Mouse (Mus musculus) forebrain, embryonic 11.5 days (tissue): Measurements from ENCODE around the gene Sohlh1. TPM values are rescaled to one million over a fixed set of nuclear protein-coding genes. Genes with fewer than 3 reads are reported as not detected.

ENCODE experiments used
- ATAC-seq: fragments of 200-750 bp; cut with Nextera tagmentation; replicated peaks from 2 replicates; pipeline ENCODE4 v1.8.0; 2017; ENCODE audit warnings: moderate TSS enrichment; ENCODE audit not compliant: low FRiP score
- DNase-seq: peaks from one replicate; pipeline ENCODE4 v3.0.0-alpha.2; 2017; ENCODE audit warnings: low spot score
- H3K27ac ChIP-seq: fragments of 300-500 bp; sonication (generic); 2 replicates; pipeline ENCODE4 v1.5.1; 2014; ENCODE audit warnings: low read depth, low read length
- H3K27me3 ChIP-seq: fragments of 300-500 bp; sonication (generic); 2 replicates; pipeline ENCODE4 v1.6.1; 2014; ENCODE audit warnings: mild to moderate bottlenecking, low read length, mixed read lengths; ENCODE audit not compliant: control insufficient read depth, insufficient read depth
- H3K36me3 ChIP-seq: fragments of 300-500 bp; sonication (generic); 2 replicates; pipeline ENCODE4 v1.6.1; 2014; ENCODE audit warnings: mild to moderate bottlenecking, low read length, moderate library complexity, mixed read lengths; ENCODE audit not compliant: control insufficient read depth, insufficient read depth
- H3K4me1 ChIP-seq: fragments of 300-500 bp; sonication (generic); replicated peaks from 2 replicates; pipeline ENCODE4 v1.6.1; 2014; ENCODE audit warnings: low read length, mixed read lengths; ENCODE audit not compliant: control insufficient read depth, insufficient read depth
- H3K4me2 ChIP-seq: fragments of 300-500 bp; sonication (generic); 2 replicates; pipeline ENCODE4 v1.6.1; 2014; ENCODE audit warnings: low read depth, mild to moderate bottlenecking, low read length, moderate library complexity, mixed read lengths; ENCODE audit not compliant: severe bottlenecking
- H3K4me3 ChIP-seq: fragments of 300-500 bp; sonication (generic); 2 replicates; pipeline ENCODE4 v1.5.1; 2014; ENCODE audit warnings: low read depth, low read length
- H3K9ac ChIP-seq: fragments of 300-500 bp; sonication (generic); 2 replicates; pipeline ENCODE4 v1.6.1; 2014; ENCODE audit warnings: low read length
- H3K9me3 ChIP-seq: fragments of 300-500 bp; sonication (generic); 2 replicates; pipeline ENCODE4 v1.6.1; 2016; ENCODE audit warnings: low read length, mixed read lengths; ENCODE audit not compliant: control insufficient read depth
- WGBS: fragments of 180-500 bp; shearing (Covaris S2); extraction: QIAGEN DNeasy Blood & Tissue Kit; methylation state at CpG from one replicate; pipeline ENCODE4 v1.1.7; 2014; 5-methylcytosine and 5-hydroxymethylcytosine counted together
- polyA plus RNA-seq: library from polyadenylated mRNA; unstranded; fragments of >200 nt; fragmentation: Nextera tagmentation; extraction: Ambion mirVana; gene quantifications from 2 replicates; pipeline ENCODE4 v1.2.1, GENCODE M21; 2014

The Sohlh1 gene
- not detected in 2 replicates for polyA plus RNA-seq

DNA sequence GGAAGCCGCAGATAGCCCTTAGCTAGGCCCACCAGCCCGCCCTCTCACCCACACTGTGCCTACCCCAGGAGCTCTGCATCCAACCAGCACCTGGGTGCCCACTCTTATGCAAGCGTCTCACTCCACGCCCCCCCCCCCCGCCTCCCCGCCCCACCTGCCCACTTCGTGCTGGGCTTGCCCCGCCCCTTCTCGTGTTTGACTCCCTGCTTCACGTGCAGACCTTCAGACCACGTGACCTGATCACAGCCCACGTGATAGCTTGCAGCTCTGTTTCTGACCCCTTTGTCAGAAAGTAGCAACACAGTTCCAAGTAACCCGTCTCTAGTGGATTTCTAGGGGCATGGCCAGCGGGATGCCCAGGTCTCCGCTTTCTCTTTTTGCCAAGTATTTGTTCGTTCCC is at the start of gene Sohlh1:
Gene Sohlh1, minus strand, starts transcription at position 23 of the 400 bp plus-strand sequence.
- ATAC-seq: no peak
- no peak within 1 kb of the TSS for H3K9ac ChIP-seq
- no peak within 1 kb of the TSS for H3K4me2 ChIP-seq
- DNase-seq: no peak
- no peaks in the 10 kb centered on the region for H3K27me3 ChIP-seq
- H3K4me1 ChIP-seq: peaks cover 3% of the 10 kb centered on the region
- no peak within 1 kb of the TSS for H3K4me3 ChIP-seq
- H3K9me3 ChIP-seq: no peaks in the 10 kb centered on the region
- H3K27ac ChIP-seq: no peak within 1 kb of the TSS
- H3K36me3 ChIP-seq: no peaks in the 10 kb centered on the region
- WGBS: 84% methylated on average over 14 of the region's 16 CpGs

DNA sequence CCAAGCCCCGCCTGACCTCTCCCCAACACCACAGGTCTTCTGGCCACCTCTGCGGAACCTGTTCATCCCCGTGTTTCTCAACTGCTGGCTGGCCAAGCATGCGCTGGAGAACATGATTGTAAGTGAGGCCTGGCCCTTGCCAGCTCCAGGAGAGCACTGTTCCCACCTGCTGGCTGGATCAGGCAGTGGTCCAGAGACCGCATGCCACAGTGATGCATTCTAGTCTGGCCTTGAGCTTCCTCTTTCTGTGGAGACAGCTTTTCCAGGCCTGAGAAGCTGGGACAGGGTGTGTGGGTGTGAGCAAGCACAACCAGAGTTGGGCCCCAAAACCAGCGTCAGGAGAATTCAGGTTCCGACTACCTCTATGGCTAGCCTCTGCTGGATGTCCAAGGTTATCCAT is 45.4 kb upstream of the Sohlh1 start:
- no peaks in the 10 kb centered on the region for H3K36me3 ChIP-seq
- H3K9ac ChIP-seq: no peak overlapping the region
- H3K27me3 ChIP-seq: no peaks in the 10 kb centered on the region
- H3K4me1 ChIP-seq: no peaks in the 10 kb centered on the region
- H3K4me2 ChIP-seq: no peak overlapping the region
- 86% methylated on average over 7 of the region's 7 CpGs for WGBS
- H3K4me3 ChIP-seq: no peak overlapping the region
- H3K9me3 ChIP-seq: no peaks in the 10 kb centered on the region
- ATAC-seq (no peak), DNase-seq (no peak)
- H3K27ac ChIP-seq: no peak overlapping the region

DNA sequence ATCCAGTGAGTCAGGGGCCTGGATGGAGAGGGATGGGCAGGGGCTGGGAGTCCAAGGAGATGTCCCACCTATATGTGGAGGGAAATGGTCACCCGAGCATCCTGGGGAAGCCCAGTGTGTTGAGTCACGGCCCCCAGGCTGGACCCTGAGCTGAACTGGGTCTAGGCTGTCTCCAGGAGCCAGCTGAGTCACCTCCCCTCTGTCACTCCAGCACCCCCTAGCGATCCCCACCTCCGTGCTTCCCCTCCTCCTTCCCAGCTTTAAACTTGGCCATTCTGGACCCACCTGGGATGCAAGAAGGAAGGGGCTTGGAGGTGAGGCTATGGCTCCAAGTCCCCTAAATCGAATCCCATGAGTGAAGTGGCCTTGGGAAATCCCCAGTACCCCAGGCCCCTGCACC is 41.1 kb upstream of the Sohlh1 start:
- H3K27me3 ChIP-seq: no peaks in the 10 kb centered on the region
- no peak overlapping the region for H3K9ac ChIP-seq
- 76% methylated on average over 5 of the region's 5 CpGs for WGBS
- H3K9me3 ChIP-seq: no peaks in the 10 kb centered on the region
- no peaks in the 10 kb centered on the region for H3K36me3 ChIP-seq
- ATAC-seq: no peak
- H3K4me2 ChIP-seq: no peak overlapping the region
- no peak overlapping the region for H3K4me3 ChIP-seq
- no peak overlapping the region for H3K27ac ChIP-seq
- no peak for DNase-seq
- H3K4me1 ChIP-seq: no peaks in the 10 kb centered on the region

DNA sequence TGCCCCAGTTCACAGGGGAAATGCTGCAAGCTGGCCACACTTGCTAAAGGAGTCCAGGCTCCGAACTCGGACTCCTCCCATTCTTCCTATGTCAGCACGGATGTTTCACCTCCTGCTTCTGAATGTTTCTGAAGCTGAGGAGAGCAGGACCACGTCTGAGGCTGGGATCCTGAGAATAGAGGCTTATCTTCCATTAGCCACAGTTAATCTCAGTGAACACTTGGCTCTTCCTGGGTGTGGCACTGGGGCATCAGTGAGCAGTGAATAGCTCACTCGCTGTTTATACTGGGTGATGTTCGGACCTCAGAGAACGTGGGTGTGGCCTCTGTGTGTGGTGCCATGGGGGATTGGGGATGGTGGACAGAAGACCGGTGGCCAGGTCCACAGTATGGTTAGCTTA is 40.2 kb upstream of the Sohlh1 start:
- H3K9ac ChIP-seq: no peak overlapping the region
- no peaks in the 10 kb centered on the region for H3K9me3 ChIP-seq
- H3K4me3 ChIP-seq: no peak overlapping the region
- H3K27me3 ChIP-seq: no peaks in the 10 kb centered on the region
- no peaks in the 10 kb centered on the region for H3K4me1 ChIP-seq
- no peak overlapping the region for H3K4me2 ChIP-seq
- no peak overlapping the region for H3K27ac ChIP-seq
- 71% methylated on average over 8 of the region's 8 CpGs for WGBS
- no peaks in the 10 kb centered on the region for H3K36me3 ChIP-seq
- DNase-seq (no peak), ATAC-seq (no peak)

DNA sequence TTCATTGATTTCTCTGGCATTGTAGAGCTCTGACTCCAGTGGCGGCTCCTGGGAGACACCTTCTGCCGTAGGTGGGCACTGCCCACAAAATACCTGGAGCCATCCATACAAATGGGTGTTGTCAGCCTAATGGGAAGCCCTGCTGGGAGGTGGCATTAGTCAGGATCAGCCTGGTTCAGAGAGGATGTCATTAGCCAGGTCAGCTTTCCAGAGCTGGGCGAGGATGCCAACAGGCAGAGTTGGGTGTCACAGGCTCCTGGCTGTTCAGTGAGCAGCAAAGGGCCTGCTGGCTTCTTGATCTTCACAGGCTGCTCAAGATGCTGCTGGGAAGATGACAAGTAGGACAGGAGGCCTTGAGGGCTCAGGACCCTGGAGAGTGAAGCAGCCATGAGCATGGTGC is 37.7 kb upstream of the Sohlh1 start:
- Histone ChIP-seq H3K9ac (no peak overlapping the region), H3K27me3 (no peaks in the 10 kb centered on the region), H3K4me3 (no peak overlapping the region), H3K36me3 (no peaks in the 10 kb centered on the region), H3K27ac (no peak overlapping the region), H3K4me2 (no peak overlapping the region), H3K4me1 (no peaks in the 10 kb centered on the region), H3K9me3 (no peaks in the 10 kb centered on the region)
- DNase-seq (no peak), ATAC-seq (no peak)
- WGBS: 92% methylated on average over 3 of the region's 3 CpGs

DNA sequence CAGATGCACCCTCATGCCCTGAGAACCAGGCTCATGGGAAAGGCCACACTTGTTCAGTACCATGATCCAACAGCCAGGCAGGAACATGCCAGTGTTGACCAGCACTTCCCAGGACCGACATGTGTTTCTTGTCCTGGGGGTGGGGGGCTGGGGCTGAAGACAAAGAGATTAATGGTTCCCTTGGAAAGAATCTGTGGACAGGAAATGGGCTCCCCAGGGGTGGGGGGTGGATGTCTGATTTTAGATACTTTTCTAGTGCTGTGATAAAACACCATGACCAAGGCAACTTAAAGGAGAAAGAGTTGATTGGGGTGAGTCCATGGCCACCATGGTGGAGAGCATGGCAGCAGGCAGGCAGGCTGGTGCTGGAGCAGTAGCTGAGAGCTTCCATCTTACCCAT is 35.2 kb upstream of the Sohlh1 start:
- H3K4me1 ChIP-seq: no peaks in the 10 kb centered on the region
- H3K4me2 ChIP-seq: no peak overlapping the region
- no peak overlapping the region for H3K27ac ChIP-seq
- H3K9ac ChIP-seq: no peak overlapping the region
- H3K4me3 ChIP-seq: no peak overlapping the region
- ATAC-seq (no peak), DNase-seq (no peak)
- 50% methylated on average over 1 of the region's 1 CpGs for WGBS
- H3K27me3 ChIP-seq: peaks cover 9% of the 10 kb centered on the region
- H3K36me3 ChIP-seq: no peaks in the 10 kb centered on the region
- no peaks in the 10 kb centered on the region for H3K9me3 ChIP-seq

DNA sequence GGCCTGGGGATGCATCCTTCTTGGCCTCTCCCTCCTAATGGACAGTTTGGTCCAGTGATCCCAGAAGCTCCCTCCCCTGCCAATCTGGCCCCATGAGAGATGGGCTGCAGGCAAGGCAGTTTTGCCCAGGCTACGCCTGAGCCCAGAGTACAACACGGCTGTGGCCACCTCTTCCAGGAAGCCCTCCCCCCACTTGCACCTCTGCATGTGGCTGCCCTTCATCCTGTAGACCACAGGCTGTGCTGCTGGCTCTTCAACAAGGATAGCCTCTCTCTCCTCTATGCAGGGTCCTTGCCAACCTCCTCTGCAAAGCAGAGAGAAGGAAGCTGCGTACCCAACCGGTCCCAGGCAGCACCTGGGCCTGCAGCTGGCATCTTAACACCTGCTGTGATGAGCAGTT is 32.0 kb upstream of the Sohlh1 start:
- ATAC-seq (no peak), DNase-seq (no peak)
- Histone ChIP-seq H3K27me3 (peaks cover 9% of the 10 kb centered on the region), H3K4me3 (no peak overlapping the region), H3K36me3 (no peaks in the 10 kb centered on the region), H3K4me1 (no peaks in the 10 kb centered on the region), H3K9ac (no peak overlapping the region), H3K4me2 (no peak overlapping the region), H3K27ac (no peak overlapping the region), H3K9me3 (no peaks in the 10 kb centered on the region)
- WGBS: 65% methylated on average over 4 of the region's 4 CpGs

DNA sequence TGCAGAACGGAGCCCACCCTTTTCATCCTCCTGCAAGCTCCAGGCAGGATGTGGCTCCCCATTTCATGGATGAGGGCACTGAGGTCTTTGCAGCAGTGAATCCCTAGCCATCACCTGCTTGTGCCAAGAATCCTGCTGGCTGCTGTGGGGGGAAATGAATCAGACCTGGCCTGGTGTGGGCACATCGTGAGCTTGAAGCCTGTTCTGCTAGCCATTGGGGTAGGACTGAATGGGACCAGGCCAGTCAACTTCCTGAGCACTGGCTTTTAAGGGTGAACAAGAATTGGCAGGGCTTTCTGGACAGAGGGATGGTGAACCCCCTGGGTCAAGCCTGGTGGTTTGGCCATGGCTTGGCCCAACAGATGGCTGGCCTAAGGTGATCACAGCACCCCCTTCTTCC is 31.5 kb upstream of the Sohlh1 start:
- Histone ChIP-seq H3K9me3 (no peaks in the 10 kb centered on the region), H3K4me3 (no peak overlapping the region), H3K36me3 (no peaks in the 10 kb centered on the region), H3K27ac (no peak overlapping the region), H3K27me3 (peaks cover 9% of the 10 kb centered on the region), H3K4me1 (no peaks in the 10 kb centered on the region), H3K4me2 (no peak overlapping the region), H3K9ac (no peak overlapping the region)
- 94% methylated on average over 2 of the region's 2 CpGs for WGBS
- ATAC-seq: no peak
- no peak for DNase-seq

DNA sequence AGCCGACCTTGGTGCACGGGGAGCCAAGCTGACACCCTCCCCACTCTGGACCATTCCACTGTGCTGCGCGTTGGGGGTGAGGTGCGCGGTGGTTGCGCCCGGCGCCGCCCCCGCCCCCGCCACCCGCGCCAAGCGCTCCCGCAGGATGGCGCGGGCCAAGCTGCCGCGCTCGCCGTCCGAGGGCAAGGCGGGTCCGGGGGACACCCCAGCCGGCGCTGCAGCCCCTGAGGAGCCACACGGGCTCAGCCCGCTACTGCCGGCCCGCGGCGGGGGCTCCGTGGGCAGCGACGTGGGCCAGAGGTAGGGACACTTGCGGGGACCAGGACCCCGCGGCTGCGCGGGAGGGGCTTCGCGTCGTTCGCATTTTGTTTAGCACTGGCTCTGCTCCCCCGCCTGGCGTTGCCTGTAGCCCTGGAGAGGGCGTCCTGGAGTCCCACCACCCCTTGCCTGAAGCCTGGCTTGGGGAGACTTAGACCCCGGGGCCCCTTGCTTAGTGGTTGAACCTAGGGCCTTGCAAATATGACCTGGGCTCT is 30.8 kb upstream of the Sohlh1 start:
- H3K27ac ChIP-seq: no peak overlapping the region
- peak overlapping the region; percentile 84 for H3K4me2 ChIP-seq
- DNase-seq: peak; percentile 55
- no peak for ATAC-seq
- no peaks in the 10 kb centered on the region for H3K4me1 ChIP-seq
- H3K9me3 ChIP-seq: no peaks in the 10 kb centered on the region
- 4% methylated on average over 37 of the region's 49 CpGs for WGBS
- peak overlapping the region; percentile 61 for H3K9ac ChIP-seq
- H3K4me3 ChIP-seq: peak overlapping the region; percentile 43
- no peaks in the 10 kb centered on the region for H3K36me3 ChIP-seq
- peaks cover 9% of the 10 kb centered on the region for H3K27me3 ChIP-seq
